Comparison of ENCODE assay signal across 9 mouse cellular contexts in the genomic region with DNA sequence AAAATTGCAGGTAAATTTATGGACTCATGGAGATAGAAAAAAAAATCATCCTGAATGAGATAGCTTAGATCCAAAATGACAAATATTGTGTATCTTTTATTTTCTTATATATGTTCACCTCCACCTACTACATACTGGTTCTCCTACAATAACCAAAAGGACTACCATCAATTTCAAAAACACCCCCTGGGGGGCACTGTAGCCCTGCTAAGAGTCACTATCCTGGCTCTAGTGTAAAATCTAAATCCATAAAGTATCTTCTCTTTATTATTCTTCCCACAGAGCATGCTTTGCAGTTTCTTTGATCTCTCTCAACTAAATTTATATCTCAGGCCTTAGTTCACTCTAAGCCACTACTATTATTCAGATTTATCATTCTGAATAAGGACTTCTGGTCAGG.
A peak's percentile ranks its signal among the peaks of the same experiment; 100 is the strongest.
DNase-seq lines count a peak whose midpoint lies in the region; ATAC-seq and TF ChIP-seq lines count a peak whose summit lies in the region.
"Had no signal": no experiment of that assay in that cellular context is flagged by ENCODE, and none has a peak within 500 bp of the region (broad histone marks: within the 10 kb centered on the region; RNA-seq: fewer than 3 reads in every experiment).

No protein-coding gene starts in this region.

- peak; percentile 69 for TF ChIP-seq CTCF in intestine, postnatal 0 days (IDR thresholded peaks at IDR 0.05; ENCODE audit: low read depth)

- H3K9ac ChIP-seq in intestine, postnatal 0 days (ENCODE audit: low read depth, low read length), result no peak overlapping the region
- no peak overlapping the region for H3K9ac ChIP-seq in intestine, embryonic 16.5 days (ENCODE audit: low read depth, low read length)
- H3K9ac ChIP-seq in midbrain, embryonic 16.5 days (ENCODE audit: low read depth, low read length), result no peak overlapping the region
- H3K9ac ChIP-seq: heart, embryonic 15.5 days had no signal

- no peaks in the 10 kb centered on the region for H3K9me3 ChIP-seq in intestine, postnatal 0 days (ENCODE audit: control insufficient read depth)
- no peaks in the 10 kb centered on the region for H3K9me3 ChIP-seq in intestine, embryonic 16.5 days (ENCODE audit: control insufficient read depth, low read length)
- H3K9me3 ChIP-seq in midbrain, embryonic 16.5 days (replicated peaks; ENCODE audit: control insufficient read depth, low read length, poor library complexity, severe bottlenecking), result no peaks in the 10 kb centered on the region
- H3K9me3 ChIP-seq: heart, embryonic 15.5 days had no signal

- H3K4me1 ChIP-seq in intestine, postnatal 0 days (replicated peaks; ENCODE audit: control insufficient read depth, insufficient read depth, low read length), result no peaks in the 10 kb centered on the region
- H3K4me1 ChIP-seq in intestine, embryonic 16.5 days (ENCODE audit: control insufficient read depth, insufficient read depth, low read length), result no peaks in the 10 kb centered on the region
- no peaks in the 10 kb centered on the region for H3K4me1 ChIP-seq in midbrain, embryonic 16.5 days (ENCODE audit: control insufficient read depth, insufficient read depth, low read length)
- H3K4me1 ChIP-seq: heart, embryonic 15.5 days had no signal

- H3K4me3 ChIP-seq in intestine, postnatal 0 days (ENCODE audit: low read depth, low read length), result no peak overlapping the region
- H3K4me3 ChIP-seq in intestine, embryonic 16.5 days (ENCODE audit: low read length), result no peak overlapping the region
- H3K4me3 ChIP-seq in midbrain, embryonic 16.5 days (ENCODE audit: low read depth, low read length), result no peak overlapping the region
- H3K4me3 ChIP-seq: heart, embryonic 15.5 days had no signal

- no peak for ATAC-seq in intestine, postnatal 0 days
- ATAC-seq in intestine, embryonic 16.5 days, result no peak
- no peak for ATAC-seq in megakaryocyte progenitor cell, adult 5-6 weeks (replicated peaks; ENCODE audit: poor library complexity)
- no peak for ATAC-seq in midbrain, embryonic 16.5 days

- H3K27me3 ChIP-seq in intestine, postnatal 0 days (replicated peaks; ENCODE audit: control insufficient read depth, insufficient read depth, low read length), result no peaks in the 10 kb centered on the region
- no peaks in the 10 kb centered on the region for H3K27me3 ChIP-seq in intestine, embryonic 16.5 days (replicated peaks; ENCODE audit: control insufficient read depth, insufficient read depth, low read length)
- H3K27me3 ChIP-seq in midbrain, embryonic 16.5 days (ENCODE audit: control insufficient read depth, insufficient read depth, low read depth, low read length), result no peaks in the 10 kb centered on the region
- H3K27me3 ChIP-seq: heart, embryonic 15.5 days had no signal

- H3K36me3 ChIP-seq in intestine, postnatal 0 days (ENCODE audit: control insufficient read depth, insufficient read depth), result no peaks in the 10 kb centered on the region
- no peaks in the 10 kb centered on the region for H3K36me3 ChIP-seq in intestine, embryonic 16.5 days (ENCODE audit: control insufficient read depth, insufficient read depth, low read length)
- H3K36me3 ChIP-seq in midbrain, embryonic 16.5 days (ENCODE audit: control insufficient read depth, insufficient read depth, low read length), result no peaks in the 10 kb centered on the region
- H3K36me3 ChIP-seq: heart, embryonic 15.5 days had no signal

- no peak overlapping the region for H3K27ac ChIP-seq in intestine, postnatal 0 days (ENCODE audit: low read depth, low read length)
- H3K27ac ChIP-seq in intestine, embryonic 16.5 days (ENCODE audit: low read length), result no peak overlapping the region
- no peak overlapping the region for H3K27ac ChIP-seq in midbrain, embryonic 16.5 days (ENCODE audit: low read length)
- H3K27ac ChIP-seq: heart, embryonic 15.5 days had no signal

- H3K4me2 ChIP-seq in intestine, postnatal 0 days (replicated peaks; ENCODE audit: low read depth), result no peak overlapping the region
- no peak overlapping the region for H3K4me2 ChIP-seq in intestine, embryonic 16.5 days (ENCODE audit: low read depth, low read length)
- H3K4me2 ChIP-seq in midbrain, embryonic 16.5 days (ENCODE audit: low read length), result no peak overlapping the region
- H3K4me2 ChIP-seq: heart, embryonic 15.5 days had no signal

- DNase-seq in adrenal gland, postnatal 25 days, result peak; percentile 39
- DNase-seq in frontal cortex, adult 2 months (ENCODE audit: extremely low spot score in 1 of 2, low spot score in 1 of 2), result peak; percentile 38 to 89
- peak; percentile 32 to 72 for DNase-seq in layer of hippocampus, adult 8-10 months (ENCODE audit: low spot score in 2 of 2)
- DNase-seq in lung, postnatal 36 days, result peak; percentile 78
